8 mouse cellular contexts compared by ENCODE assay signal in the genomic region with DNA sequence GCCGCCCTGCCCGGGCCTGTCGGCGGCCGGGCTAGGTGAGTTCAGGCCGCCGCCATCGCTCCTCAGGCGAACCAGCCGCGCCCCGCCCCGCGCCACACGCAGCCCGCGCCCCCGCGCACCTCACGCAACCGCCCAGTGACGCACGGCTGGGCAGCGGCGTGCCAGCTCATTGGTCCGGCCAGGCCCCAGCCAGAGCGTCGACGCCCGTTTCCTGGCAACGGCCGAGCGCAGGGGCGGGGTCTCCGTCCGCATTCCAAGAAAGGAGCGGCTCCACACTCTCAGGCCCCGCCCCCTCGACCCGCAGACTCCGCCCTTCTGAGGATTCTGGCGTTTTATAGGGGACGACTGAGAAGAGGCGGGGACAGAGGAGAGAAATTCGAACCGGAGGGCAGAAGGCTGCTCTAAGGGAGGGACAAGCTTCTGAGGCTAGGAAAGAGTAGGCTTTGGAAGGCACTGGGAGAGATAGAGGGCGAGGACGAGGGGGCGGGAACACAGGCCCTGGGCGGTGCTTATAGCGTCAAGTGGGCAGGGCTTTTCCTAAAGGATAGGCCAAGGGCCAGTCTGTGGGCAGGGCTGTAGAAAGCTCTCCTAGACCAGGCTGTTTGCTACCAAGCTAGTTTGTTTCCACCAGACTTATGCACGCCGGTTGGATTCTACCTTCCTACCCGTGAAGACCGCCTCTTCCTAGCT. TPM values are rescaled to one million over a fixed set of nuclear protein-coding genes. Genes with fewer than 3 reads are reported as not detected.
DNase-seq lines count a peak whose midpoint lies in the region; ATAC-seq lines count a peak whose summit lies in the region.

Fam160a2 (minus strand) TSS at position 120 of the 690 bp plus-strand sequence.

- no peaks in the 10 kb centered on the region; the same call in 1 of the 2 replicates for H3K36me3 ChIP-seq in hindbrain, embryonic 15.5 days

- H3K4me1 ChIP-seq in hindbrain, embryonic 15.5 days (replicated peaks): peaks cover 19% of the 10 kb centered on the region

- WGBS in hindbrain, embryonic 15.5 days: under 1% methylated on average over 55 of the region's 55 CpGs

- DNase-seq in T-cell, adult 2 months (ENCODE audit: low spot score): peak; percentile 97
- DNase-seq in cerebellum, postnatal 36 days: peak; percentile 100
- peak; percentile 99 for DNase-seq in frontal cortex, postnatal 36 days (ENCODE audit: low spot score in 2 of 2)
- peak; percentile 98 for DNase-seq in left cerebral cortex, adult 11 months (ENCODE audit: low spot score)
- DNase-seq in lung, postnatal 4 days: peak; percentile 100
- peak; percentile 100 for DNase-seq in retina, postnatal 7 days (ENCODE audit: low read depth, low spot score)
- DNase-seq in urinary bladder, adult 2 months (ENCODE audit: low spot score): peak; percentile 93

- peak within 1 kb of the TSS; percentile 74 for H3K9ac ChIP-seq in hindbrain, embryonic 15.5 days

- H3K4me2 ChIP-seq in hindbrain, embryonic 15.5 days: peak within 1 kb of the TSS; percentile 81

- no peaks in the 10 kb centered on the region for H3K9me3 ChIP-seq in hindbrain, embryonic 15.5 days

- H3K4me3 ChIP-seq in hindbrain, embryonic 15.5 days: peak within 1 kb of the TSS; percentile 73

- H3K27ac ChIP-seq in hindbrain, embryonic 15.5 days (replicated peaks): peak within 1 kb of the TSS; percentile 78

- H3K27me3 ChIP-seq in hindbrain, embryonic 15.5 days: no peaks in the 10 kb centered on the region

- ATAC-seq in hindbrain, embryonic 15.5 days (ENCODE audit: low FRiP score, low read depth): peak; percentile 99

RNA-seq across cellular contexts. Expression of gene Fam160a2, which starts in this region (rescaled TPM):
- polyA plus RNA-seq in hindbrain, embryonic 15.5 days (2015; fragmentation: Nextera tagmentation; extraction: Ambion mirVana): 43.7 and 45.1 TPM in 2 replicates
- 28.4 and 31.5 TPM in 2 replicates for polyA plus RNA-seq in urinary bladder, adult 2 months (2012; rRNA removed)

Comparison
In these comparisons a context has a peak if more than half of its experiments do, and no peak if none do; other contexts are left out.
1. Peak in every context shown above with its lines: DNase-seq, ATAC-seq, H3K4me3 ChIP-seq and H3K27ac ChIP-seq.